Mouse (Mus musculus): ENCODE measurements around the gene Jchain. TPM values are rescaled to one million over a fixed set of nuclear protein-coding genes. Genes with fewer than 3 reads are reported as not detected.
"Not testable (repeated sequence)": the region's sequence is repeated elsewhere in the genome, so short reads cannot be mapped to it uniquely, and the experiment has no call there.

Gene Jchain
- polyA plus RNA-seq, 1 experiment from 2014 or later = not detected

DNA sequence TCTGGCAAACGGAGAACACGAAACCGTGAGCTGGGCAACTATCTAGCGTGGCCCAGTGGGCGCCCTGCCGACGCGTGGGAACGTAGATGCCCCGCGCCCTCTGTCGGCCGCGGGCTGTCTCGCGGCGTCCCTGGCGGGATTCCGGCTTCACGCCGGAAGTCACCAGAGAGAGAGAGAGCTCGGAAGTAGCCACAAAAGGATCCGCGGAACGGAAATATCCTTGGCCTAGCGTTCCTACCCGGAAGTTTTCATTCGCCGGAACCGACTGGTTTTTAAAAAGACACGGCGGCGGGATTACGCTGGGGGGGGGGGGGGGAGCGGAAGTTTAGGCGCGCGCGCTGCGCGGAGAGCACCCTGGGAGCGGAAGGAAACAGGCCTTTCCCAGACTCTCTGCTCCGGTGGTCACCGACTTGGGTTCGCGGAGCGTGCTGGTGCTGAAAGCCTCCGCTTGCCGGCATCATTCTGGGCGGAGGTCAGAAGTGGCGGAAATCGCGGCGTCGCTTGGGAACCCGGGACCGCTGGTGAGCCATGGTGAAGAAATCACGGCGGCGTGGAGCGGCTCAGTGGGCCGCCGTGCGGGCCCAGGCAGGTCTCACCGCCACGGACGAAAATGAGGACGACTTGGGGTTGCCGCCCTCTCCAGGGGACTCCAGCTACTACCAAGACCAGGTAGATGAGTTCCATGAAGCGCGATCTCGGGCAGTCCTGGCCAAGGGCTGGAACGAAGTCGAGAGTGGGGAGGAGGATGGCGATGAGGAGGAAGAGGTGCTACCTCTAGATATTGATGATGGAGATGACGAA is 26.6 kb upstream of the Jchain start, which contains the start of gene Utp3:
Utp3 (plus strand) TSS at position 377 of the 801 bp plus-strand sequence.
- Histone ChIP-seq H3K4me3 (peak within 1 kb of the TSS; percentile 91), H3K36me3 (replicated peaks) (peaks cover 28% of the 10 kb centered on the region), H3K27me3 (replicated peaks; ENCODE audit: low read depth, poor library complexity, severe bottlenecking) (no peaks in the 10 kb centered on the region), H3K27ac (replicated peaks) (peak within 1 kb of the TSS; percentile 94), H3K4me1 (peaks cover 17% of the 10 kb centered on the region), H3K9me3 (no peaks in the 10 kb centered on the region)
- WGBS = under 1% methylated on average over 76 of the region's 76 CpGs
- DNase-seq (ENCODE audit: low spot score) = peak; percentile 95

DNA sequence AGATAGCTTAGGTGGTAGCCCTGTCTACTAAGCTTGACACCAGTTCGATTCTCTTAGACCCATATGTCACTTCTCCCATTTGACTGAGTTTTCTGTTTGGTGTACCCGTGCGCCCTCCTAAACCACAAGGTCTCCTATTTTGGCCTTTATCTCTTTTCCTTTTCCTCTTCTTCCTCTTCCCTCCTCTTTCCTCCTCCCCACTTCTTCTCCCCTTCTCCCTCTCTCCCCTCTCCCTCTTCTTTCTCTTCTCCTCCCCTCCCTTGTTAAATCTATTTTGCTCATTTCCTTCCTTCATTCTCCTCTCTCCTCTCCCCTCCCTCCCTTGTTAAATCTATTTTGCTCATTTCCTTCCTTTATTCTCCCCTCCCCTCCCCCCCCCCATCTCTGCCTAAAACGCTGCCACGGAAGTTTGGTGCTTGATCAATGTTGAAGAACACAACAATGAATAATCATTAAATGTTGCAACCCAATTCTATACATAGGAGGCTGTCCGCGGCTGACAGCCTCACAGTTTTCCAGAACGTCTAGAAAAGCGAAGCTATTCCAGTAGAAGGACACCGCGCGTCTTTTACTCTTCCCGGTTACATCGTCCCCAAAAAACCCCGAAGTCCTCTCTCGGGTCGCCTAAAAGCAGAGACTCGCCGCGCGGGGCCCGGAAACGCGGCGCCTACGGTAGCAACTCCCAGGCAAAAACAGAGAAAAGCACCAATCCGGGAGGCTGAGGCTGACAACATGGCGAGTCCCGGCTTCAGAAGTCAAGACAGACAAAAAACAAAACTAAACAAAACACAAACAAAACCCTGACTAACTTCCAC is 25.8 kb upstream of the Jchain start:
- peaks cover 17% of the 10 kb centered on the region for H3K4me1 ChIP-seq
- H3K27me3 ChIP-seq (replicated peaks; ENCODE audit: low read depth, poor library complexity, severe bottlenecking) = no peaks in the 10 kb centered on the region
- 9% methylated on average over 29 of the region's 29 CpGs for WGBS
- no peak for DNase-seq (ENCODE audit: low spot score)
- peak overlapping the region; percentile 94 for H3K27ac ChIP-seq (replicated peaks)
- H3K4me3 ChIP-seq = peak overlapping the region; percentile 91
- H3K9me3 ChIP-seq = no peaks in the 10 kb centered on the region
- H3K36me3 ChIP-seq (replicated peaks) = peaks cover 28% of the 10 kb centered on the region

DNA sequence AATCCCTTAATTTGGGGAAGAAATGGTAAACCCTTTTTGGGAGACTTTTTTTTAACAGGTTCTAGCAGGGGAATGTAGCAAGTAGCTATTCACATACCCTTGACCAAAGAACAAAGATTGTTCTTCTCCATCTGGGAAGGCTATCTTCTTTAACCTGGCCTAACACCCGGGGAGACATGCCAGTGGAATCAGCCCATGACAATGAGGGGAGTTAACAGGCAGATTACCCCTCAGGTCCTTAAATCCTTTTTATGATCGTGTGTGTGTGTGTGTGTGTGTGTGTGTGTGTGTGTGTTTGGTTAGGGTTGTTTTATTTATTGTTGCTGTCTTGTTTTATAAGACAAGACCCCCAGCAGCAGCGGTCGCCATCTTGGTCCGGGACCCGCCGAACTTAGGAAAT is 17.8 kb upstream of the Jchain start:
- WGBS = 89% methylated on average over 7 of the region's 7 CpGs
- no peak for DNase-seq (ENCODE audit: low spot score)
- H3K4me3 ChIP-seq = no peak overlapping the region

DNA sequence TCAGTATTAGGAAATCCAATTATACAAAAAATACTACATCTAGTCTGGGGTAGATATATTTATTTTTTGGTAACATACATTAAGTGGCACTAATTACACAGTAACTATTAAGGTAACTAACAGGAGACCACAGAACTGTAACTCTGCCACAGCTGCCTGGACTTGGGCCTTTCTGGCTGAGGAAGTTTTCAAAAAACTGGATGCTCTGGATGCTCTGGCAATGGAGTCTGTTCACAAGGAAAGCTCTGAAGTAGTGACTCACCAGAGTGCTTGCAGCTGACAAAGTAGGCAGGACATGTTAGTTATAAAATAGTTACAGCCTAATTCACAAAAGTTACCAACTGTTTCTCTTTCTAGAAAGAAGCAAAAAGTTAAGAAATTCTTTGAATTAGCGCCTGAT is 16.7 kb upstream of the Jchain start:
- not testable (repeated sequence) for H3K9me3 ChIP-seq; H3K27me3 ChIP-seq (replicated peaks; ENCODE audit: low read depth, poor library complexity, severe bottlenecking); H3K4me1 ChIP-seq; H3K36me3 ChIP-seq (replicated peaks); H3K4me3 ChIP-seq; H3K27ac ChIP-seq (replicated peaks); DNase-seq (ENCODE audit: low spot score)
- WGBS = 75% methylated on average over 1 of the region's 1 CpGs

More for the DNA sequence above, 17.8 kb upstream of the Jchain start:
- Histone ChIP-seq H3K36me3 (replicated peaks) (no peaks in the 10 kb centered on the region), H3K27me3 (replicated peaks; ENCODE audit: low read depth, poor library complexity, severe bottlenecking) (no peaks in the 10 kb centered on the region), H3K27ac (replicated peaks) (no peak overlapping the region), H3K4me1 (no peaks in the 10 kb centered on the region), H3K9me3 (no peaks in the 10 kb centered on the region)

DNA sequence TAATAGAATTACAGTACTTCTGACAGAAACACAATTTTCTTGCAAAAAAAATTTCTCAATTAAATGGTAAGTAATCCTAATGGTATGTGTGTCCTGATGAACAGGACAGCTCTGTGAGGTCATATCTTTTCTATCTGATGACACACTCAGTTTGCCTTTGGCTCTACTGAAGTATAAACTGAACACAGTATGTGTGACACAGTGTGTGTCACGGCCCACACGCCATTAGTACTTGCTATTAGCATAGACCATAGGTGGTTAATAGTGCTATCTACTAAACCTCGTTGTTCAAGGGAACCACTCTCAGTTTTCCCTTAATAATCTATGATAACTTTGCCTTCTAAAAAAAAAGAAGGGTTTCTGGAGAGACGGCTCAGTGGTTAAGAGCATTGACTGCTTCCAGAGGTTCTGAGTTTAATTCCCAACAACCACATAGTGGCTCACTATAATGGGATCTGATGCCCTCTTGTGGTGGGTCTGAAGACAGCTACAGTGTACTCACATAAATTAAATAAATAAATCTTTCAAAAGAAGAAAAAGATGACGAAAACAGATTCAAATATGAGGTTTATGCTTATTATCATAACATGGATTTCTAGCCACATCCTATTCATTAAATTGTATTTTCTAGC is 15.1 kb upstream of the Jchain start:
- Histone ChIP-seq H3K4me1 (peaks cover 3% of the 10 kb centered on the region), H3K27me3 (replicated peaks; ENCODE audit: low read depth, poor library complexity, severe bottlenecking) (no peaks in the 10 kb centered on the region), H3K4me3 (no peak overlapping the region), H3K36me3 (replicated peaks) (no peaks in the 10 kb centered on the region), H3K9me3 (no peaks in the 10 kb centered on the region), H3K27ac (replicated peaks) (no peak overlapping the region)
- WGBS = 62% methylated on average over 5 of the region's 5 CpGs
- no peak for DNase-seq (ENCODE audit: low spot score)

DNA sequence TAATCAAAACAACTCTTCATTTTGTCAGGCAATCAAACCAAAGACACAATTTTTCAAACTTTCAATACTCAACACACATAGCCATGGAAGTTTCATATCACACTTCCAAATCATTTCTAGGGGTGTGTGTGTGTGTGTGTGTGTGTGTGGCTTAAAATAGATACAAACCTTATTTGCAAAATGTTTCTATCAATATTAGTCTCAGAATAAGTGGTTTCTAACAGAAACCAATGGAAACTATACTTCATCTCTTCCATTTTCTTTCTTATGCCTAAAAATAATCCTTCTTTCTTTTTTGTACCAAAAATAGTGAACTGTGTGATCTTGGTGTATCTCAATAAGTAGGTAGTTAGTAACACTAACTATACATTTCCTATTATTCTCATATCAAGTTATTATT is 13.2 kb upstream of the Jchain start:
- Histone ChIP-seq H3K4me1 (peaks cover 15% of the 10 kb centered on the region), H3K4me3 (no peak overlapping the region), H3K36me3 (replicated peaks) (no peaks in the 10 kb centered on the region), H3K27ac (replicated peaks) (no peak overlapping the region), H3K27me3 (replicated peaks; ENCODE audit: low read depth, poor library complexity, severe bottlenecking) (no peaks in the 10 kb centered on the region), H3K9me3 (no peaks in the 10 kb centered on the region)
- DNase-seq (ENCODE audit: low spot score) = no peak

DNA sequence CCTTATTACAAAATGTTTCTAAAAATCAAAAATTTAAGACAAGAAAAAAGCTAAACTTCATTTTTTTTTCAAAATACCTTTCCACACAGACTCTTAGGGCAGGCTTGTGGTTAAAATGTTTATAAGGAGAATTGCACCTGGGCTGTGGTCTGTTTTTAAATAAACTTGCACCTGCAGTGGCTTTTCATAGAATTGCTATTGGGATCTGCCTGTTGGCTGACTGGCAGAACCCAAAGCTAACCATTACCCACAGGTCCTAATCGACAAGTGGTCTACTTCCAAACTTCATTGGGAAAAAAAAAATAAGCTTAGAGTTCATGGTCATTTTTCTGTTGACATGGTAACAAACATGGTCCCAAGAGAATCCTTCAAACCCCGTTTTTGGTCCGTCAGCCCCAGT is 7.0 kb upstream of the Jchain start:
- Histone ChIP-seq H3K27ac (replicated peaks) (no peak overlapping the region), H3K9me3 (no peaks in the 10 kb centered on the region), H3K4me3 (no peak overlapping the region), H3K27me3 (replicated peaks; ENCODE audit: low read depth, poor library complexity, severe bottlenecking) (no peaks in the 10 kb centered on the region), H3K4me1 (peaks cover 15% of the 10 kb centered on the region), H3K36me3 (replicated peaks) (no peaks in the 10 kb centered on the region)
- no peak for DNase-seq (ENCODE audit: low spot score)
- 76% methylated on average over 3 of the region's 3 CpGs for WGBS

DNA sequence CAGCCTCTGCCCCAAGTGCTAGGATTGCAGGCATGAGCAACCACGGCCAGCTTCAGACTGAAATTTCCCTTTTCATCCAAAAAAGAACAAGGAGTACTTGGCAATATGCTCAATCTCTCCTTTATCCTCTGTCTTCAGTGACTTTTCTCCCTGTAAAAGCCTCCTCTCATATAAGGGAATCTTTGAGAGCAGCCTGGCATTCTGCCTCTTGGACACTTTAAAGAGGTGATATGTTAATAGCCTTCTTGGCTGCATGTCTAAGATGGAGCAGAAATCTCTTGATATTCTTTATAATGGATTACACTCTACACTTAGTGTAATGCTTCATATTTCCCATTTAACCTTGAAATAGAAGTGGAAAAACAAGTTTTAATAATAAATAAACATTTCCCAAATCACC is 3.2 kb upstream of the Jchain start:
- no peaks in the 10 kb centered on the region for H3K27me3 ChIP-seq (replicated peaks; ENCODE audit: low read depth, poor library complexity, severe bottlenecking)
- H3K4me3 ChIP-seq = no peak overlapping the region
- no peak for DNase-seq (ENCODE audit: low spot score)
- 71% methylated on average over 1 of the region's 1 CpGs for WGBS
- no peak overlapping the region for H3K27ac ChIP-seq (replicated peaks)
- H3K36me3 ChIP-seq (replicated peaks) = no peaks in the 10 kb centered on the region
- no peaks in the 10 kb centered on the region for H3K9me3 ChIP-seq
- no peaks in the 10 kb centered on the region for H3K4me1 ChIP-seq

DNA sequence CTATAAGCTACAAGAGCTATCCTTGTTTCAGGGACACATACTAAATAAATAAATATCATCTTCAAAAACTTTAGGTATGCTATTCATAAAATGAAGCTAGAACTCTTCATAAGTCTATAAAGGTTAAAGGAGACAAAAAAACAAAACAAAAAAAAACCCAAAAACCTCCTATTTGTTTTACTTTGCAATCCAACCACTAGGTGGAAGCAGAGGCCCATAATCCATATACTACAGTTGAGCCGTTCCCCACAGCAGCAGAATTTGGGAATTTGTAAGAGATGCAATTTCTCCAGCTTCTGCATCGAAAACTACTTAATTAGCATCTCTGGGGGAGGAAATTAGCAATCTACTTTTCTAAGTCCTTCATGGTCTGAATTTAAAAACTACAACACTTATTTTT is 8.5 kb downstream of the Jchain start:
- H3K36me3 ChIP-seq (replicated peaks) = no peaks in the 10 kb centered on the region
- DNase-seq (ENCODE audit: low spot score) = no peak
- whole genome bisulfite sequencing = 11% methylated on average over 2 of the region's 2 CpGs

DNA sequence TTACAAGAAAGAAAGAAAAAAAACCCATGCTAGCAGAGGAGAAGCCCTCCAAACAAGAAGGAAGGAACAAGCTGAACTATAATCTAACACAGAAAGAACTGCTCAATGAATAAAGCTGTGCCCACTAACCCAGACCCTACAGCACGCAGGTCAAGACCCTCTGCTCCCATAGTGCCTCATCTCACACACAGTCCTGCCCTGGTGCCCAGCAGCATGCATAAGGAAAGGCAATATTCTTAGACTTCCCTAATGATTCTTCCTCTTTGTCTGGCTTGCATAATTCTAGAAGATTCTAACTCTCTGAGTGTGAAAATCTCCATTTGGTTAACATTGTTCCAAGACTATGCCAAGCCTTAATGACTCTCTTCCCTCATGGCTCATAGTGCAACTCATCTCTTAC is 18.7 kb downstream of the Jchain start:
- Histone ChIP-seq H3K9me3 (no peaks in the 10 kb centered on the region), H3K27me3 (replicated peaks; ENCODE audit: low read depth, poor library complexity, severe bottlenecking) (no peaks in the 10 kb centered on the region), H3K4me3 (no peak overlapping the region), H3K27ac (replicated peaks) (no peak overlapping the region), H3K36me3 (replicated peaks) (no peaks in the 10 kb centered on the region), H3K4me1 (no peaks in the 10 kb centered on the region)
- 84% methylated on average over 1 of the region's 1 CpGs for WGBS
- DNase-seq (ENCODE audit: low spot score) = no peak

More for the DNA sequence above, 8.5 kb downstream of the Jchain start:
- Histone ChIP-seq H3K9me3 (no peaks in the 10 kb centered on the region), H3K4me1 (no peaks in the 10 kb centered on the region), H3K27ac (replicated peaks) (no peak overlapping the region), H3K27me3 (replicated peaks; ENCODE audit: low read depth, poor library complexity, severe bottlenecking) (no peaks in the 10 kb centered on the region), H3K4me3 (no peak overlapping the region)

DNA sequence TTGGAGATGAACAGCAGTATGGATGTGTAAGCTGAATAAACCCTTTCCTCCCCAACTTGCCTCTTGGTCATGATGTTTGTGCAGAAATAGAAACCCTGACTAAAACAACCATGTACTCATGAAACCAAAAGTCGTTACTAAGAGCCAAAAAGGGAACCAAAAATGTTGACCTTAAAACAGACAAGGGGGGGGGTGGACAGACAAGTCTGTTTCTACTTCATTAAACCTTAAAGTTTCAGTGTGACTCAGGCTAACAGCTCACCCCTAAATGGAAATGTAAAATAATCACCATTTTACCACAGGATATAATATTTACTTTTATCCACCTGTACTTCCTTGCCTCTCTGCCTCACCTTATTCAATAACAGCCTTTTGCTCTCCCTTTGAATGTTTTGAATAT is 19.1 kb downstream of the Jchain start:
- WGBS = 65% methylated on average over 1 of the region's 1 CpGs
- DNase-seq (ENCODE audit: low spot score) = no peak

DNA sequence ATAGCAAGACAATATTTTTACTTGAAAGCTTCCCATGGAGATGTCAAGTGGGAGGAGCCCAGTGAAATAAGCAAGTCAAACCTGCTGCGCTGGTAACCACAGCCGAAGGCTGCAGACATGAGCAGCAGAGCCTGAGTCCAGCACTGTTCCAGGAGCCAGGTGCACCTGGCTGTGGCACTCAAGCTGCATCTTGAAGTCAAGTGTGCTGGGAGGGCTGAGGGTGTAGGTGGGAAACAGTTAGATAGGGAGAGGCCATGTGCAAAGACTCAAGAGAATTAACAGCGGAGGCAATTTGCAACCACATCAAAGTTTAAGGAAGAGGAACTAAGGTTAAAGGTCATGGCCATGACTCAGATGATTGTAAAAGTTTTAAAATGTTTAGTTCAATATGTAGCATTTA is 27.9 kb downstream of the Jchain start:
- no peaks in the 10 kb centered on the region for H3K27me3 ChIP-seq (replicated peaks; ENCODE audit: low read depth, poor library complexity, severe bottlenecking)
- H3K27ac ChIP-seq (replicated peaks) = no peak overlapping the region
- H3K36me3 ChIP-seq (replicated peaks) = no peaks in the 10 kb centered on the region
- WGBS = 91% methylated on average over 3 of the region's 3 CpGs
- no peaks in the 10 kb centered on the region for H3K4me1 ChIP-seq
- H3K4me3 ChIP-seq = no peak overlapping the region
- H3K9me3 ChIP-seq = 0 out of 2 replicates have a peak, but pooled peaks cover 4% of the 10 kb centered on the region
- no peak for DNase-seq (ENCODE audit: low spot score)

More for the DNA sequence above, 19.1 kb downstream of the Jchain start:
- Histone ChIP-seq H3K36me3 (replicated peaks) (no peaks in the 10 kb centered on the region), H3K4me1 (no peaks in the 10 kb centered on the region), H3K4me3 (no peak overlapping the region), H3K27me3 (replicated peaks; ENCODE audit: low read depth, poor library complexity, severe bottlenecking) (no peaks in the 10 kb centered on the region), H3K9me3 (no peaks in the 10 kb centered on the region), H3K27ac (replicated peaks) (no peak overlapping the region)

Data from embryonic facial prominence, embryonic 10.5 days (tissue).